Mouse (Mus musculus) cerebellum, adult (tissue): ENCODE data around the gene Polr1a.

Experiments used
- ATAC-seq: cut with Nextera tagmentation; 2 replicates; pipeline ENCODE4 v1.9.2; 2017; ENCODE audit warnings: mild to moderate bottlenecking, moderate library complexity, mixed read lengths; ENCODE audit not compliant: insufficient number of reproducible peaks, low FRiP score, low TSS enrichment

Polr1a gene

DNA sequence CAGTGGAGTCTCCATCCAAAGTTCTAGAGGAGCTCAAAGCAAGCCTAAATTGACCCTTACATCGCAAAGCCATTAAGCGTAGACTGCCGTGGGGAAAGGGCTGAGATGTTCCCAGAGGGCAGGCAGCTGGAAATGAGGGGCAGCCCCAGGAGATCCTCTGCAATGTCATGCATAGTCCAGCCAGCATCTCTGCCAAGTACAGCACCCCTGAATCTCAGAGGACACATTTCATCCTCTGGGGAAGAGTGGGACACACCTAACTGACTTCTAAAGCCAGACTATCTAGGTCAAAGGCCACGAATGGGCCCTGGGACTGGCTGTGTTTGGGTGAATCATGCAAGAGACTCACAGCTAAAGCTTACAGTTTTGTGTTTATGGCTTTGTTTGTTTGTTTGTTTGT lies 85.2 kb downstream of the Polr1a start:
- ATAC-seq = no peak

DNA sequence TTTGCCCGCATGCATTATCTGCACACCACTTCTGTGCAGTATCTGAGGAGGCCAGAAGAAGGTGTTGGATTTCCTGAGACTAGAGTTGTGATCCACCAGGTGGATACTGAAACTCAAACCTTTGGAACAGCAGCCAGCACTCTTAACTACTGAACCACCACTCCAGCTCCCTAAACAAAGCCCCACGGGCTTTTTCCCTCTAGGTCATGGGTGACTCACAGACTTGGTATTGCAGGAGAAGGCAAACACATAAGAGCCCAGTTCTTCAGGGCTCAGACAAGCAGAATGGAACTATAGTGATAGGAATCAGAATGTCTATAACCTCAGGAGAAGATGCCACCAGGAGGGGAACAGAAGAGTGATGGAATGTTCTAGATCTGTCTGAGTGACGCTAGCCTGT lies 86.2 kb downstream of the Polr1a start:
- no peak for ATAC-seq

DNA sequence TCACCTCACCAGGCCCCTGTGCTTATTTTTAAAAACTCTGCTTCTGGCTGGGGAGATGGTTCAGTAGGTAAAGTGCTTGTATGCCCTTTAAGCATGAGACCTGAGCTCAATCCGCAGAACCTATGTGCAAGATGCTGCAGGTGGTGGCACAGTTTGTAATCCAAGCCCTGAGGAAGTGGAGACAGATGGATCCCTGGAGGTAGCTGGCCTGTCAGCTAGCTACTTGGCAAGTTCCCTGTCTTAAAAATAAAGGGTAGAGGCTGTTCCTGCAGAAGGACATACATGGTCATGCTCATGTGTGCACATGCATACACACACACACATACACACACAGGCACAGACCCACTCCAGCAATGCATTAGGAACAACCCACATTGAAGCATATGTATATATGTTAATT lies 88.4 kb downstream of the Polr1a start:
- peak; percentile 92 for ATAC-seq

DNA sequence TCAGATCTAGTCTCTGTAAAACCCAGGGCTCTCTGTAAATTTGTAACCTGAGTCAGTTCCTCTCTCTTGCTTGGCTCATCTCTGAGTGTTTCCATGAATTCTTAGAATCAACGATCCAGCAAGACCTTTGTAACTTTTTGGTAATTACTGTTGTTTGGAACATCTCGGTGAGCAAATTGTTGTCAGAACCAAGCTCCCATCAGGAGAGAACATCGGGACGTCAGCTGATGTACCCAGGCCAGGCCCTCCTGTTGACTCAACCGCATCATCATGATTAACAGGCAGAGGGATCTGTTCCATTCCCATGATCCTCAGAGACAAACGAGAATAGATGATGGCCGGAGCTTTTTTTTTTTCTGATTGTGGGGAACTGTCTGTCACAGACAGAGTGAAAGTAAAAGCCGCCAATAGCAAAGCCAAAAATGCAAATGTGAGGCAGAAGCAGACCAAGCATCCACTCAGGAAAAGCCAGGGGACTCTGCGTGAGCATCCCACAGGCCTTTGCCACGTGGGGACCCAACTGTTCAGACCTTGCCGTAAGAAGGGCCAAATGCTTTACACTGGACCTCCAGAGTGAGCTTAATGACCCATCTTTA lies 91.2 kb downstream of the Polr1a start:
- no peak for ATAC-seq

GRCm38 (mm10) chr6:72001220-72001777 lies 92.4 kb downstream of the Polr1a start:
- ATAC-seq = no peak

DNA sequence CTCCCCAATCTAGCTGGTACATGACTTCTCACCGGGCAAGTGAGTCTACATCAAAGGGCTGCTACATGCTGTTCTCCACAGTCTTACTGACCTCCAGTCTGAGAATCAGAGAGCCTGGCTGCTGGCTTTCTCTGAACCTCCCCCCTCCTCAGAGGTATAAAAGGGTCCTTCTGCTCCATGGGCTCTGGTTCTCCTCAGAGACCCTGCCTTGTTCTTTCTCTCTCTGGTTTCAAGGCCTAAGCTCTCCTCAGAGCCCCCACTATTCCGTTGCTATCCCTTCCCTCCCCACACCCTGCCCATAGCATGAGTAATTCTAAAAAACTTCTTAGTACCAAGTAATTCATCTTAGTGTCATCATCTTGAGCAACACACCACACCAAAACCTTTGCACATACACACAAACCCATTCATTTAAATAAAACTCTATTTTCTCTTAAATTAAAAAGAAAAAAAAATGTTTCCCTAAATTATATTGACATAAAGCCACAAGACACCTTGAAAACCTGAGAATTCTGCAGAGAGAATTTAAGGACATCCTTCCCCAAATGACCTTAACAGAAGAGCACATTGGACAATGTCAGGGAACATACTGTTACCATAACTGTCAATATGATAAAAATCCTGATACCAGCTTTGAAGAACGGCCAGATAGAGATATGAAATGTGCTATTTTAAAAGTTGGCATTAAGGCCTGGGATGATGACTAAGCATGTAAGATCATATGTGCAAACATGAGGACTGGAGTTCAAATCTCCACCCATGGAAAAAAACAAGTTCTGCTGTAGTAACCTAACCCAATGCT lies 98.8 kb downstream of the Polr1a start:
- no peak for ATAC-seq

DNA sequence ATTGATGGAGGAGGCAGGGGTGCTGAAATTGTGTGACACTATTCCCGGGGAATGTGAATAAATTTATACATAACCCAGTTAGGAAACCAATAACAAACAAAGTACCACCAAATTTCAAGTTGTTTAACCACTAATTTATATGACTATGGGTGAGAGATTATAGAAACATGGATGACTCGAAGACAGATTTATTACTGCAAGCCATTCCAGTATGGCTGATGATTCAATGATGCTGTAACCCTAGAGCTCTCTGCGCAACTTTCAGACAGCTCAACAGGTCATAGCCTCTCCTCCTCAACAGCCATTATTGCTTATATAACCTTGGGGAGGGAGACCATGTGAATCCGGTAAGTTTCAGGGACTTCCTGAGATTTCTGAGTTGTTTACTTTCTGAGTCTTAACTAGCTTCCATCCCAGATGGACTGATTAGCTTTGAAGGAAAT lies 99.4 kb downstream of the Polr1a start:
- no peak for ATAC-seq

- ATAC-seq = no peak
These were observed 100.6 kb downstream of the Polr1a start for GRCm38 (mm10) chr6:72009454-72009853.

DNA sequence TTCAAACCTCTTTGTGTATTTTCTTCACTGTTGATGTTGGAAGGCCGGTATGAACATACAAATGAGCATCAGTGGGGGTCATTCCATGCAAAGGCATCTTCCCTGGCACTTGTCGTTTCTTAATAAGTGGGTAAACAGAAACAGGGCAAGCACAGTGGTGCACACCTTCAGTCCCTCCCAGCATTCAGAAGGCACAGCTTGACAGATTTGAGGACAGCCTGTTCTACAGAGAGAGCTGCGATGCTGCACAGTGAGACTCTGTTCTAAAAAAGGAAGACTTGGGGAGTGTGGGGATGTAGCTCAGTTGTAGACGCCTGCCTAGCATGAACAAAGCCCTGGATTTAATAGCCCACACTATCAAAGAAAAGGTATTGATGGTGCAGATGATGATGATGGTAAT lies 105.2 kb downstream of the Polr1a start:
- peak; percentile 91 for ATAC-seq

DNA sequence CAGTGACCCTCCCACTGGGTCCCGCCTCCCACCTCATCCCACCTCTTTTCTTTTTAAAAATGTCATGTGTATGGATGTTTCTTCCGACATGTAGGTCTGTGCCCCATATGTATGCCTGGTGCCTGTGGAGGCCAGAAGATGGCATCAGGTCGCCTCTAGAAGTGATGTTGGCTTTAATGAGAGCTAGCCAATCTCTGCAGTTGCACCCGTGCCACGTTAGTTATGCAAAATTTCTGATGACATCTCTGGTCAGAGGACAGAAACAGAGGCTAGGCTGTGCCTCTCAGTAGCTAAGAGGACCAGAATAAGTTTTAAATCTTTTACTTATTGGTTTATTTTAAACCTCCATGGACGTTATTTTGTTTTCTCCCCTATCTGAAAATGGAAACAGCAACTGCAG lies 109.2 kb downstream of the Polr1a start:
- ATAC-seq = no peak

DNA sequence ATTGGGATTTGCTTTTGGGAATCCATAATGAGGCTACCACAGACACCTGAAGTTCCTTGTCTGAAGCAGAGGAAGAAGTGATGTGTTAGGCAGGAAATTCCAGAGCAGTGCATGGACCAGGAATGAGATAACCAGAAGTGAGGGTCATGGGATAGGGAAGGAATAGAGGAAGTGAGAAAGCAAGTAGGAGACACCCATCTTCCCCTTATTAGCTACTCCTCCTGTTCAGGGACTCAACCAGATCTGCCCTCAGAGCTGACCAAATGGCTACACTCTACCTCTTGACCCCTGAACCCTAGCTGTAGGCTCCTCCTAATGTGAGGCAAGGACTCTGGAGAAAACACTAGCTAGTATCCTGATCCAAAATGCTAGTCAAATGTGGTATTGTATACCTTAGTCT lies 116.6 kb downstream of the Polr1a start:
- no peak for ATAC-seq

- no peak for ATAC-seq
These were observed 119.2 kb downstream of the Polr1a start for GRCm38 (mm10) chr6:72028079-72028478.

- no peak for ATAC-seq
These were observed 120.8 kb downstream of the Polr1a start for GRCm38 (mm10) chr6:72029674-72030073.
